ENCODE assay signal across 16 mouse cellular contexts in the genomic region with DNA sequence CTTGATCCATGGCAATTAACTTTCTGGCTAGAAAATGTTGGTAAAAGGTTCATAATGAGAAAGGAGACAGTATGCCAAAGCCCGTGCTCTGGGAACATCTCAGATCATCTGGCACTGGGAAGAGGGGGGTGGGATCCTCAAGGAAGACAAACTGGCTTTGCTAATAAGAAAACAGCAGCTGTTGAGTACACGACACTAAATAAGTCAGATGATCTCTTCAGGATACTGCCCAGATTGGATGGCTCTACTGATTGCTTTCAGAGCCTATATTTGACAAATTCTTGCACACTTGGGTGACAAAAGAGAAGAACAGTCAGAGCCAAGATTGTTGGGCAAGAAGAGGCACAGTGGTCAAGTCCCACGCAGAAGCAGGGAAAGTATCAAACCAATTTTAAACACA.
"Had no signal": no experiment of that assay in that cellular context is flagged by ENCODE, and none has a peak within 500 bp of the region (broad histone marks: within the 10 kb centered on the region; RNA-seq: fewer than 3 reads in every experiment).

No protein-coding gene starts in this region.

- H3K36me3 ChIP-seq: intestine, embryonic 15.5 days; limb, embryonic 10.5 days; liver, embryonic 15.5 days; midbrain, embryonic 12.5 days; neural tube, embryonic 13.5 days; stomach, embryonic 15.5 days had no signal

- H3K4me2 ChIP-seq: intestine, embryonic 15.5 days; liver, embryonic 11.5 days; liver, embryonic 15.5 days; lung, embryonic 14.5 days; midbrain, embryonic 12.5 days; neural tube, embryonic 13.5 days; stomach, embryonic 15.5 days had no signal

- ATAC-seq: intestine, embryonic 15.5 days; midbrain, embryonic 16.5 days had no signal

- H3K9me3 ChIP-seq: intestine, embryonic 15.5 days; limb, embryonic 10.5 days; liver, embryonic 15.5 days; midbrain, embryonic 12.5 days; neural tube, embryonic 13.5 days; stomach, embryonic 15.5 days had no signal

- H3K4me3 ChIP-seq: intestine, embryonic 15.5 days; left cerebral cortex, adult 2 months; limb, embryonic 10.5 days; liver, embryonic 15.5 days; midbrain, embryonic 12.5 days; neural tube, embryonic 13.5 days; stomach, embryonic 15.5 days had no signal

- H3K27me3 ChIP-seq: intestine, embryonic 15.5 days; liver, embryonic 15.5 days; midbrain, embryonic 12.5 days; neural tube, embryonic 13.5 days; stomach, embryonic 15.5 days had no signal

- H3K9ac ChIP-seq: intestine, embryonic 15.5 days; liver, embryonic 15.5 days; lung, embryonic 14.5 days; midbrain, embryonic 12.5 days; neural tube, embryonic 13.5 days; stomach, embryonic 15.5 days had no signal

- H3K4me1 ChIP-seq: intestine, embryonic 15.5 days; liver, embryonic 15.5 days; midbrain, embryonic 12.5 days; neural tube, embryonic 13.5 days; stomach, embryonic 15.5 days had no signal

- H3K27ac ChIP-seq: intestine, embryonic 15.5 days; left cerebral cortex, adult 2 months; limb, embryonic 10.5 days; liver, embryonic 15.5 days; midbrain, embryonic 12.5 days; neural tube, embryonic 13.5 days; stomach, embryonic 15.5 days had no signal

- DNase-seq: kidney, postnatal 14 days; lung, embryonic 14.5 days; retina, postnatal 1 day; right cerebral cortex, postnatal 4 days; spleen, adult 18-20 months; thymus, adult 2 months; thymus, postnatal 25 days had no signal
